Comparison of ENCODE assay signal across 8 mouse cellular contexts in genomic region chr2:26141893-26142635, GRCm38 (mm10). TPM values are rescaled to one million over a fixed set of nuclear protein-coding genes. Genes with fewer than 3 reads are reported as not detected.
DNase-seq lines count a peak whose midpoint lies in the region; ATAC-seq and TF ChIP-seq lines count a peak whose summit lies in the region.
"Had no signal": no experiment of that assay in that cellular context is flagged by ENCODE, and none has a peak within 500 bp of the region (broad histone marks: within the 10 kb centered on the region; RNA-seq: fewer than 3 reads in every experiment).

No protein-coding gene starts in this region.

- 64% methylated on average over 12 of the region's 12 CpGs for WGBS in liver, embryonic 15.5 days (ENCODE audit: insufficient replicate concordance)

- peaks cover 0 to 6% of the 10 kb centered on the region in 2 experiments; a peak in 2 of 4 replicates for H3K36me3 ChIP-seq in MEL (ENCODE audit: control insufficient read depth in 1 of 2, insufficient read depth in 2 of 2, low read length in 2 of 2)
- H3K36me3 ChIP-seq in liver, embryonic 15.5 days (replicated peaks), result peaks cover 12% of the 10 kb centered on the region

- TF ChIP-seq RAD21 in MEL (IDR thresholded peaks at IDR 0.05; ENCODE audit: low read depth, low read length), result peak; percentile 52

- peak; percentile 72 for DNase-seq in left cerebral cortex, adult 18-20 months (ENCODE audit: low spot score in 2 of 2)
- DNase-seq in left cerebral cortex, adult 11 months (ENCODE audit: low spot score), result no peak
- DNase-seq in MEL (ENCODE audit: low read depth, low spot score), result peak; percentile 40
- DNase-seq in brain, embryonic 14.5 days (ENCODE audit: low read depth), result peak; percentile 55
- DNase-seq in heart, postnatal 36 days, result peak; percentile 68 to 75
- peak; percentile 39 to 42 for DNase-seq in spleen, postnatal 36 days (ENCODE audit: low spot score in 2 of 2)

- no peaks in the 10 kb centered on the region for H3K27me3 ChIP-seq in MEL (ENCODE audit: control insufficient read depth in 1 of 2, insufficient read depth in 2 of 2, low read length in 2 of 2)
- no peaks in the 10 kb centered on the region for H3K27me3 ChIP-seq in liver, embryonic 15.5 days
- H3K27me3 ChIP-seq: embryonic facial prominence, embryonic 15.5 days had no signal

- no peak overlapping the region for H3K27ac ChIP-seq in MEL (ENCODE audit: control insufficient read depth, low read depth, low read length)
- H3K27ac ChIP-seq in liver, embryonic 15.5 days (replicated peaks), result peak overlapping the region; percentile 33; the same call in 1 of the 2 replicates
- H3K27ac ChIP-seq: embryonic facial prominence, embryonic 15.5 days had no signal

- no peaks in the 10 kb centered on the region for H3K9me3 ChIP-seq in MEL (replicated peaks; ENCODE audit: insufficient read depth, low read length)
- no peaks in the 10 kb centered on the region for H3K9me3 ChIP-seq in liver, embryonic 15.5 days (replicated peaks)
- H3K9me3 ChIP-seq: embryonic facial prominence, embryonic 15.5 days had no signal

- ATAC-seq in liver, embryonic 15.5 days (ENCODE audit: insufficient read depth), result no peak

- no peak for TF ChIP-seq EP300 in MEL (IDR thresholded peaks at IDR 0.05; ENCODE audit: low read depth in 1 of 2, low read length in 2 of 2)

- no peak overlapping the region for H3K4me2 ChIP-seq in liver, embryonic 15.5 days
- H3K4me2 ChIP-seq: embryonic facial prominence, embryonic 15.5 days had no signal

- H3K4me3 ChIP-seq in MEL (ENCODE audit: control insufficient read depth in 1 of 2, insufficient read depth in 1 of 2, low read depth in 2 of 2, low read length in 2 of 2), result no peak overlapping the region
- no peak overlapping the region for H3K4me3 ChIP-seq in liver, embryonic 15.5 days (replicated peaks)
- H3K4me3 ChIP-seq: embryonic facial prominence, embryonic 15.5 days had no signal

- no peak overlapping the region for H3K9ac ChIP-seq in MEL (ENCODE audit: control insufficient read depth, low read depth, low read length, poor library complexity, severe bottlenecking)
- no peak overlapping the region for H3K9ac ChIP-seq in liver, embryonic 15.5 days
- H3K9ac ChIP-seq: embryonic facial prominence, embryonic 15.5 days had no signal

- H3K4me1 ChIP-seq in MEL (ENCODE audit: control insufficient read depth in 1 of 2, insufficient read depth in 2 of 2, low read length in 2 of 2), result peaks cover 0 to 11% of the 10 kb centered on the region in 2 experiments; a peak in 2 of 4 replicates
- peaks cover 42% of the 10 kb centered on the region for H3K4me1 ChIP-seq in liver, embryonic 15.5 days (replicated peaks)

- no peak for TF ChIP-seq POLR2A in MEL (IDR thresholded peaks at IDR 0.05; ENCODE audit: control insufficient read depth in 1 of 2, insufficient read depth in 1 of 2, low read depth in 1 of 2, low read length in 2 of 2, poor library complexity in 1 of 2)
- TF ChIP-seq POLR2A in brain, embryonic 14.5 days (IDR thresholded peaks at IDR 0.05; ENCODE audit: borderline replicate concordance, extremely low read depth, insufficient read depth, insufficient read length, poor library complexity, severe bottlenecking), result no peak

- peaks cover 20% of the 10 kb centered on the region for H3K79me2 ChIP-seq in MEL (ENCODE audit: control insufficient read depth, insufficient read depth, low read length, poor library complexity)

- intact Hi-C loops in heart, postnatal 36 days (cut with DNase I), result loop anchor here (1.0 to 5.0 kb wide), 6 partner anchors 19 to 305 kb away; partner anchors contain the start of gene Nacc2

- TF ChIP-seq CTCF in MEL (IDR thresholded peaks at IDR 0.05 in 2 of 3, conservative IDR thresholded peaks at IDR 0.05 in 1 of 3; ENCODE audit: control insufficient read depth in 1 of 3, insufficient read depth in 1 of 3, low read depth in 2 of 3, low read length in 3 of 3, poor library complexity in 1 of 3, severe bottlenecking in 1 of 3), result peak; percentile 31 to 75 (median 48); a peak in 4 of 6 replicates
- TF ChIP-seq CTCF in brain, embryonic 14.5 days (IDR thresholded peaks at IDR 0.05; ENCODE audit: borderline replicate concordance, extremely low read depth, insufficient read depth, insufficient read length), result peak; percentile 68

TF ChIP-seq in MEL, 35 proteins besides CTCF, POLR2A, EP300 and RAD21:
- no peak for TF ChIP-seq CHD1 (IDR thresholded peaks at IDR 0.05; ENCODE audit: low read depth, low read length)
- no peak for TF ChIP-seq E2F4 (IDR thresholded peaks at IDR 0.05; ENCODE audit: borderline replicate concordance, low read depth, low read length)
- peak; percentile 55 for TF ChIP-seq ZNF384 (IDR thresholded peaks at IDR 0.05; ENCODE audit: low read depth, low read length)
- peak; percentile 49 for TF ChIP-seq SMC3 (IDR thresholded peaks at IDR 0.05; ENCODE audit: low read depth, low read length)
- TF ChIP-seq ZC3H11A (IDR thresholded peaks at IDR 0.05; ENCODE audit: low read depth, low read length), result peak; percentile 20; the same call in 1 of the 2 replicates
- TF ChIP-seq ZMIZ1 (IDR thresholded peaks at IDR 0.05; ENCODE audit: low read depth, low read length), result no peak
- no peak for TF ChIP-seq NRF1 (IDR thresholded peaks at IDR 0.05; ENCODE audit: insufficient read depth, low read depth, low read length, poor library complexity, severe bottlenecking)
TF ChIP-seq in MEL: peak in this region for 3.

RNA-seq across cellular contexts. Expression of gene Nacc2, which starts 19.0 kb away (rescaled TPM):
- total RNA-seq in left cerebral cortex, adult 18-20 months (2021), result 10 to 100 TPM; 69.8 to 81.1 TPM
- 0.03 and 0.19 TPM in 2 replicates for total RNA-seq in MEL (2012; rRNA removed)
- polyA plus RNA-seq in MEL (2012; ENCODE audit: insufficient read depth in 1 of 2, insufficient read length in 2 of 2, low read depth in 1 of 2, low replicate concordance in 2 of 2, missing spikeins in 1 of 2), result 1 to 10 TPM in 1 of 2 experiments, not detected in 1; 1.7 TPM
- 12.0 and 14.8 TPM in 2 replicates for polyA plus RNA-seq in brain, embryonic 14.5 days (2012; rRNA removed)
- total RNA-seq in heart, postnatal 36 days (2021), result 10 to 100 TPM; 23.4 to 25.3 TPM
- polyA plus RNA-seq in liver, embryonic 15.5 days (2015; fragmentation: Nextera tagmentation; extraction: Ambion mirVana), result 3.4 and 4.3 TPM in 2 replicates

Comparison
In these comparisons a context has a peak if more than half of its experiments do, and no peak if none do; other contexts are left out.
1. RNA of gene Nacc2, which starts 19.0 kb away (total RNA-seq): 69.8 to 81.1 TPM in left cerebral cortex, adult 18-20 months and 23.4 to 25.3 TPM in heart, postnatal 36 days; 0.03 to 0.19 TPM in MEL; every median in the first group is over 10 times any median in the second.